Mouse (Mus musculus) left cerebral cortex, adult 2 months (tissue): ENCODE data around the gene Cphx3. TPM values are rescaled to one million over a fixed set of nuclear protein-coding genes. Genes with fewer than 3 reads are reported as not detected.
"Not testable (repeated sequence)": the region's sequence is repeated elsewhere in the genome, so short reads cannot be mapped to it uniquely, and the experiment has no call there.

Experiments
- DNase-seq, 2 experiments: peaks; one replicate each; pipeline ENCODE4 v3.0.0; 2021 to 2022; ENCODE audit warnings: low spot score in 2 of 2, mixed read lengths in 1 of 2; ENCODE audit errors: extremely low spot score in 1 of 2
- H3K27ac ChIP-seq: fragments of 200-600 bp; 2 replicates; pipeline ENCODE4 v1.8.1; 2022
- H3K4me3 ChIP-seq: fragments of 200-600 bp; 2 replicates; pipeline ENCODE4 v1.8.1; 2022
- intact Hi-C: fragments of 180-260 bp; cut with DNase I; formaldehyde crosslinking; loops from one replicate; pipeline ENCODE4 v1.15.1; 2025
- total RNA-seq, 2 experiments: library from RNA; stranded (reverse); gene quantifications; 2 replicates each; pipeline ENCODE4 v1.2.3; 2021

Cphx3 gene
- total RNA-seq, 2 experiments from 2014 or later, result not detected

DNA sequence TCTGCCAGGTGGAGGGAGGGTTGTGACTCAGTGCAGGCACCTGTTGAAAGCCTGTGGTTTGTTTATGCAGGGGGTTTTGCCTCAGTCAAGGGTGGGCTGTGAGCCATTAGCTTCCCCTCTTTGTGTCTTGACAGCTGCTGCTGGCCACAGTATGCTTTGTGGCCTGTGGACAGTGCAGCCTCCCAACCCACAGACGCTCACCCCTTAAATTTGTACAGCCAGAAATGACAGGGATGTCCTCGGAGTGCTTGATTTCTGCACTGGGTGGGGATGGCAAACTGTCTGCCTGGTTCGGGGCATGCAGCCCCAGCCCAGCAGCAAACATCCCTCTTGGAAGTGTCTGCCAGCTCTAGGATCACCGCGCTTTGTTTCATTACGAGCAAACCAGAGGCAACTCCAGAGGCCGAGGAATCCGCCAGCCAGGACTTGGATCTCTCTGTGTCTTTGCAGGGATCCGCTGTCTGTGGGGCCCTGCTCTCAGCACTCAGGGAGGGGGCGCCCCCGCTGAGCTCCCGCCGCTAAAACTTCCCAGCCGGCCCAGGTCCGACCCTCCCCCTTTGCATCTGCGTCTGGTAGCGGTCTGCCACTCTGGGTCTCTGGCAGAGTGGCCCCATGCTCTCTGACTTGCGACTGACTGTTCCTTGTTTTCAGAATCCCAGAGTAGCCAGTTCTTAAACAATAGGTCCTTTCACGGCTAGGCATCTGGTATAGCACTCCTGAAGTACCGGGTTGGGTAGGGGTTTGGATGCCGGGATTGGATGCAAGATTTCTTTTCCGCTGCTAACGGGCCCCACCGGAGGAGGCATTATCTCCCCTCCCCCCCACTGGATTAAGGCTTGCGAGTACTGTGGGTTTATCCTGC lies 175.9 kb downstream of the Cphx3 start, which contains the start of gene Duxbl3:
TSS of gene Duxbl3 (plus strand) at position 207 of the 862 bp plus-strand sequence.
- intact Hi-C loops, H3K27ac ChIP-seq, H3K4me3 ChIP-seq: not testable (repeated sequence)

DNA sequence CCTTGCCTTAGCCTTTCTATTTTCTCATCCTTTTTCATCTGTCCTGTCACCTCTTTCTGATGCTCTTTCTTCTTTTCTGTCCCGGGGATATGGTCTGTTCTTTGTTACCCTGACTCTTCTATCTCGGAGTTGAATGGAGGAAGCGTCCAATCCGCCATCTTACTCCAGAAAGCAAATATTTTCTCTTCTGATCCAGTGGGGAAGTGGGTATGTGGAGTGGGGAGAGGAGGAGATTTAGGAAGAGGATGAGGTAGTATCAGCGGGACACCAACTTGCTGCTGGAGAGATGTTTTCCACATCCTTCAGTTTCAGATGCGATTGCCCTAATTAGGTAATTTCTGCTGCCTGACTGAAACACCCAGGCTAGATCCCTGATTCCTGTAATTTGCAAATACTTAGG lies 176.6 kb downstream of the Cphx3 start:
- intact Hi-C loops, H3K27ac ChIP-seq, DNase-seq, H3K4me3 ChIP-seq: not testable (repeated sequence)

More for the DNA sequence above, 175.9 kb downstream of the Cphx3 start, which contains the start of gene Duxbl3:
- DNase-seq, result not testable (repeated sequence)

Other genes starting within 250 kb of the Cphx3 start
- 10 to 100 TPM; 40.4 to 50.7 TPM for gene Anxa11, start 240.1 kb upstream of the Cphx3 start, total RNA-seq
- gene Plac9a, start 179.2 kb upstream of the Cphx3 start, total RNA-seq, result not detected
- 1 to 10 TPM; 5.8 to 6.6 TPM for gene Tmem254a, start 154.6 kb upstream of the Cphx3 start, total RNA-seq
- not detected for gene Cphx1, start 144.0 kb upstream of the Cphx3 start, total RNA-seq
- gene Duxbl1, start 103.7 kb upstream of the Cphx3 start, total RNA-seq, result under 1 TPM in 1 of 2 experiments, not detected in 1; 0.30 TPM
- 1 to 10 TPM; 2.8 to 6.5 TPM for gene Gm9780, start 39.6 kb upstream of the Cphx3 start, total RNA-seq
- gene Tmem254c, start 14.9 kb upstream of the Cphx3 start, total RNA-seq, result 10 to 100 TPM; 25.2 to 29.9 TPM
- not detected for gene Cphx2, start 781 bp upstream of the Cphx3 start, total RNA-seq
- under 1 TPM; 0.59 to 0.72 TPM for gene Duxbl2, start 36.1 kb downstream of the Cphx3 start, total RNA-seq
- 1 to 10 TPM; 5.5 to 5.6 TPM for gene Plac9b, start 100.2 kb downstream of the Cphx3 start, total RNA-seq
- 10 to 100 TPM in 1 of 2 experiments, 1 to 10 TPM in 1; 8.4 to 14.1 TPM for gene Tmem254b, start 124.7 kb downstream of the Cphx3 start, total RNA-seq
- gene Duxbl3, start 175.7 kb downstream of the Cphx3 start, total RNA-seq, result under 1 TPM; 0.35 to 0.97 TPM